Mouse (Mus musculus) forebrain, embryonic 11.5 days (tissue): ENCODE data around the gene Cenpt. TPM values are rescaled to one million over a fixed set of nuclear protein-coding genes. Genes with fewer than 3 reads are reported as not detected.

Experiments used
- ATAC-seq: fragments of 200-750 bp; cut with Nextera tagmentation; replicated peaks from 2 replicates; pipeline ENCODE4 v1.8.0; 2017; ENCODE audit warnings: moderate TSS enrichment; ENCODE audit not compliant: low FRiP score
- DNase-seq: peaks from one replicate; pipeline ENCODE4 v3.0.0-alpha.2; 2017; ENCODE audit warnings: low spot score
- H3K27ac ChIP-seq: fragments of 300-500 bp; sonication (generic); 2 replicates; pipeline ENCODE4 v1.5.1; 2014; ENCODE audit warnings: low read depth, low read length
- H3K27me3 ChIP-seq: fragments of 300-500 bp; sonication (generic); 2 replicates; pipeline ENCODE4 v1.6.1; 2014; ENCODE audit warnings: mild to moderate bottlenecking, low read length, mixed read lengths; ENCODE audit not compliant: control insufficient read depth, insufficient read depth
- H3K36me3 ChIP-seq: fragments of 300-500 bp; sonication (generic); 2 replicates; pipeline ENCODE4 v1.6.1; 2014; ENCODE audit warnings: mild to moderate bottlenecking, low read length, moderate library complexity, mixed read lengths; ENCODE audit not compliant: control insufficient read depth, insufficient read depth
- H3K4me1 ChIP-seq: fragments of 300-500 bp; sonication (generic); replicated peaks from 2 replicates; pipeline ENCODE4 v1.6.1; 2014; ENCODE audit warnings: low read length, mixed read lengths; ENCODE audit not compliant: control insufficient read depth, insufficient read depth
- H3K4me2 ChIP-seq: fragments of 300-500 bp; sonication (generic); 2 replicates; pipeline ENCODE4 v1.6.1; 2014; ENCODE audit warnings: low read depth, mild to moderate bottlenecking, low read length, moderate library complexity, mixed read lengths; ENCODE audit not compliant: severe bottlenecking
- H3K4me3 ChIP-seq: fragments of 300-500 bp; sonication (generic); 2 replicates; pipeline ENCODE4 v1.5.1; 2014; ENCODE audit warnings: low read depth, low read length
- H3K9ac ChIP-seq: fragments of 300-500 bp; sonication (generic); 2 replicates; pipeline ENCODE4 v1.6.1; 2014; ENCODE audit warnings: low read length
- H3K9me3 ChIP-seq: fragments of 300-500 bp; sonication (generic); 2 replicates; pipeline ENCODE4 v1.6.1; 2016; ENCODE audit warnings: low read length, mixed read lengths; ENCODE audit not compliant: control insufficient read depth
- WGBS: fragments of 180-500 bp; shearing (Covaris S2); extraction: QIAGEN DNeasy Blood & Tissue Kit; methylation state at CpG from one replicate; pipeline ENCODE4 v1.1.7; 2014; 5-methylcytosine and 5-hydroxymethylcytosine counted together
- polyA plus RNA-seq: library from polyadenylated mRNA; unstranded; fragments of >200 nt; fragmentation: Nextera tagmentation; extraction: Ambion mirVana; gene quantifications from 2 replicates; pipeline ENCODE4 v1.2.1, GENCODE M21; 2014

Gene Cenpt
- polyA plus RNA-seq, 1 experiment from 2014 or later: 59.7 TPM

DNA sequence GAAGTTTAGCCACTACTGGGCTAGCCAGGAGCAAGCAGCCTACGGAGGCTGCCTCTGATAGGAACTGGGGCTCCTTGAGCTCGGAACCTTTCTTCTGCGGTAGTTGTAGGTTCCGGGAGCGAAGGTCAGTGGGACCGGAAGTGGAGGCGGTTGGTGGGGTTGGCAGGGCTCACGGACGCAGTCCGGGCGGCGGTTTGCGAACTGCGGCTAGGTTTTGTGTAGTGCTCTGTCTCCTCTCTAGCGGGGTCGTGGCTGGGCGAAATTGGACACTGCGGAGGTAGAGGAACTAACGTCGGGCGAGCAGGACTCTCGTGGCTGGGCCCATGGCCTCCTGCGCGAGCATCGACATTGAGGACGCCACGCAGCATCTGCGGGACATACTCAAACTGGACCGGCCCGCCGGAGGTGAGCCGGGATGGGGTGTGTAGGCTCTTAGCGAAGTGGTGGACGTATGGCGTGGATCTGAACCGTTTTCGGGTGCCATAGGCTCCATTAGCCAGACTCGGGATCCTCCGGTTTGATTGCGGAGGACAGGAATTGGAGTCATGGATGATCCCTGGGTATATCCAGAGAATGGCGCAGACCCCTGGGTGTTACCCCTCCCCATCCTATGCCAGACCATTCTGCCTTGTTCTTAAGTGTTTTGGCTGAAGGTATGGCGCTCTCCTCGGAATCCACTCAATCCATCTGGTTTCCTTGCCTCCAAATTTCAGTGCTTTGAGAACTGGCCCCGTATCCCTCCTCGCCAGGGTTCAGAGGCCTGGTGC, 27.9 kb upstream of the Cenpt start, which contains the start of gene Edc4:
Gene Edc4 (plus strand): TSS at position 128 of the 767 bp plus-strand sequence.
- H3K4me1 ChIP-seq: peaks cover 9% of the 10 kb centered on the region
- ATAC-seq (peak; percentile 90), DNase-seq (peak; percentile 91)
- H3K27ac ChIP-seq: peak within 1 kb of the TSS; percentile 46; the same call in 1 of the 2 replicates
- 1% methylated on average over 45 of the region's 45 CpGs for WGBS
- peak within 1 kb of the TSS; percentile 91 for H3K9ac ChIP-seq
- H3K4me3 ChIP-seq: peak within 1 kb of the TSS; percentile 92
- H3K36me3 ChIP-seq: peaks cover 19% of the 10 kb centered on the region; the same call in 1 of the 2 replicates
- H3K9me3 ChIP-seq: no peaks in the 10 kb centered on the region
- H3K4me2 ChIP-seq: peak within 1 kb of the TSS; percentile 92
- no peaks in the 10 kb centered on the region for H3K27me3 ChIP-seq

DNA sequence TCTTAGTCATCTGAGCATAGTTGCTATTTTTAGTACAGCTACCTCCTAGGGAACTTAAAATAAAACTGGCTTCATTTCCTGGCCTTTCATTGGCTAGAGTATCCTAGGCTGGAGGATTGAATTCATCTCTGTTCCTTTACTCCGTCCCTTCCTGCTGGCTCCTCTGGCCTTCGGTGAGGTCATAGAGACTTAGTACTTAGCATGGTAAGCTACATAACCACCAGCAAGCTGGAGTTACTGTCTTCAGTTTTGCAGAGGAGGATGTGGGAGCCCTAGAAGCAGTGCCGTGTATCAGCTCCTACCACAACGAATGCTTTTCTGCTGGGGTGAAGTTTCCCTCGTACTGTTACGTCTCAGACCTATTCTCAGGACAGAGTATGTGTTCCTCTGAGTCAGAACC, 21.2 kb upstream of the Cenpt start:
- 93% methylated on average over 6 of the region's 6 CpGs for WGBS
- H3K36me3 ChIP-seq: peaks cover 20% of the 10 kb centered on the region; the same call in 1 of the 2 replicates
- ATAC-seq: no peak

DNA sequence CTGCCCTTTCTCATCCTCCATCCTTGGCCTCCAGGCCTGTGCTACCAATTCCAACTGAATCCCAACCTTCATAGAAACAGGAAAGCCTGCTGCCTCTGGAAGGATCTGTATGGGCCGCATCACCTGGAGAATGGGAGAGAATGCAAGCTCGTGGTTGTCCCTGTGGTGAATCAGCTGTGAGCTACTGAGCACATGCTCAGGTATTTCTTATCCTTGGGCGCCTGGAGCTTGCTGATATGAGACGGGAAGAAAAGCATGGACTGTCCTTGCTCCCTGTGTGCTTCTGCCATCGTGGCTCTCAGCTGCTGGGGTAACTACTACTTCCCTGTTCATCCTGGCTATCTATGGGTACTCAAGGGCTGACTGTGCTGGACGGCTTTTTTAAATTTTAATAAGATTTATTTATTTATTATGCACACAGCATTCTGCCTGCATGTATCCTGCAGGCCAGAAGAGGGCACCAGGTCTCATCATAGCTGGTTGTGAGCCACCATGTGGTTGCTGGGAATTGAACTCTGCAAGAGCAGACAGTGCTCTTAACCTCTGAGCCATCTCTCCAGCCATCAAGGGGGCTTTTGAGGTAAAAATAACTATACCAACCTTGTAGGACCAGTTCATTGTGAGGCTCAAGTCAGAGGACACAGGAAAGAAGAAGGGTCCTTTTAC, 13.4 kb upstream of the Cenpt start:
- Histone ChIP-seq H3K9ac (no peak overlapping the region), H3K27ac (no peak overlapping the region), H3K4me2 (no peak overlapping the region), H3K4me3 (no peak overlapping the region), H3K36me3 (peaks cover 11% of the 10 kb centered on the region), H3K27me3 (no peaks in the 10 kb centered on the region), H3K4me1 (peaks cover 10% of the 10 kb centered on the region), H3K9me3 (no peaks in the 10 kb centered on the region)
- ATAC-seq (no peak), DNase-seq (no peak)
- WGBS: 92% methylated on average over 6 of the region's 6 CpGs

More for the DNA sequence above, 21.2 kb upstream of the Cenpt start:
- no peak overlapping the region for H3K4me3 ChIP-seq
- H3K4me1 ChIP-seq: no peaks in the 10 kb centered on the region
- no peaks in the 10 kb centered on the region for H3K27me3 ChIP-seq
- DNase-seq: no peak
- H3K9ac ChIP-seq: no peak overlapping the region
- H3K27ac ChIP-seq: no peak overlapping the region
- no peak overlapping the region for H3K4me2 ChIP-seq
- H3K9me3 ChIP-seq: no peaks in the 10 kb centered on the region

DNA sequence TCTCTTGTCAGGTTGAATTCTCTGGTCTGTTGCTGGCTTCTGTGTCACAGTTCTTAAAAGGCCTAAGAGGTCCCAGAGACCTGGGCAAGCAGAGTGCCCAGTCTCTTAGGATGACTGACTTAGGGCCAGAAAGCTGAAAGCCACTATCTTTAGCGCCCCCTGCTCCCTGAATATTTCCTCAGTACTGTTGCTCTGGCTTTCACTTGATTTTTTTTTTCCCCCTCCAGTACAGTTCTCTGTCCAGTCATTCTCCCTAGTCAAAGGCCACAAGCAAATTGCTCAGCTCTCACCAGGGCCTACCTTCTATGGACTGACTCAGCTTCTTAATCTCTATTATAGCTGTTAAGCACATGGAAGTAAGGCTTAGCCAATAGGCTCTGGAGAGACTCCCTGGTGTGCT, 8.9 kb upstream of the Cenpt start:
- H3K27me3 ChIP-seq: no peaks in the 10 kb centered on the region
- H3K4me1 ChIP-seq: peaks cover 17% of the 10 kb centered on the region
- DNase-seq: no peak
- peak overlapping the region; percentile 97; the same call in 1 of the 2 replicates for H3K9ac ChIP-seq
- no peak for ATAC-seq
- 0 out of 2 replicates have a peak overlapping the region, but pooled peaks have one; percentile 10 for H3K27ac ChIP-seq
- WGBS: 0% methylated on average over 1 of the region's 1 CpGs
- no peaks in the 10 kb centered on the region for H3K9me3 ChIP-seq
- H3K4me2 ChIP-seq: peak overlapping the region; percentile 88
- H3K4me3 ChIP-seq: peak overlapping the region; percentile 99
- peaks cover 5% of the 10 kb centered on the region; the same call in 1 of the 2 replicates for H3K36me3 ChIP-seq

DNA sequence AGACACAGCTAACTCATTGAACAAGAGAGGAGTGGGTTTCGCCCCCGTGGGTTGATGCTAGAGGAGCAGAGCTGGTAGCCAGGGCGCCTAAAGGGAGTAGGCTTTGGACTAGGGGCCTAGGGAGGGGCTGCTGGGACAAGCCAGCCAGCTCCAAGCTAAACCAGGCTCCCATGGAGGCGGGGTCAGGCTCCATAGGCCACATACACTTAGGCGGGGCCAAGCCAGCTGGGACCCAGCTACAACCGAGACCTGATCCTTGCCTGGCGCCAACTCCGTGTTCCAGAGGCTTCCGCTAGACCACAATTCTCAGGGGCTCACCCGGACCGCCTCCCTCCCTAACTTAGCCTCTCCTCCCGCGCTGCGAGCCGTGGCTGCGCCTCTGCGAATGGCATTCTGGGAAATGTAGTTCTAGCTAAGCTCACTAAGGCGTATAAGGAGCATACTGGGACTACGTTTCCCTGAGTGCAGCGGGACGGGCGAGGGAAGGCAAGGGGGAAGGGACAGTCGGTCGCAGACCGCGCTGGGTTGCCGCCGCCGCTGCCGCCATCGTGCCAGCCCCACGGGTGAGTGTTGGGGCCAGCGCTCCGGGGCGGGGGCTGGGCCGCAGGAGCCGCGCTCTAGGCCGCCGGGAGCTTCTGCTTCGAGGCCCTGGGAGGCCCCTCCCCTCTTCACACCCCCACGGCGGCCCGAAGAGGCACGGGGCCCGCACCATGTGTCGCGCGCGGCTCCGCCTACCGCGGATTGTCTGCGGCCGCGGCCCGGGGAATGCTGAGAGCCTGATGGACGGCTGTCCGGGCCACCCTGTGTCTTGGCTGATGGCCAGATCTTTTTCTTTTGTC, 7.3 kb upstream of the Cenpt start, which contains the start of gene Nutf2:
Gene Nutf2 (plus strand): TSS at position 438 of the 839 bp plus-strand sequence.
- Histone ChIP-seq H3K4me3 (peak within 1 kb of the TSS; percentile 99), H3K9me3 (no peaks in the 10 kb centered on the region), H3K27ac (peak within 1 kb of the TSS; percentile 88), H3K4me2 (peak within 1 kb of the TSS; percentile 88), H3K27me3 (no peaks in the 10 kb centered on the region), H3K4me1 (peaks cover 28% of the 10 kb centered on the region), H3K36me3 (no peaks in the 10 kb centered on the region), H3K9ac (peak within 1 kb of the TSS; percentile 97)
- DNase-seq (peak; percentile 97), ATAC-seq (peak; percentile 96)
- under 1% methylated on average over 47 of the region's 59 CpGs for WGBS

DNA sequence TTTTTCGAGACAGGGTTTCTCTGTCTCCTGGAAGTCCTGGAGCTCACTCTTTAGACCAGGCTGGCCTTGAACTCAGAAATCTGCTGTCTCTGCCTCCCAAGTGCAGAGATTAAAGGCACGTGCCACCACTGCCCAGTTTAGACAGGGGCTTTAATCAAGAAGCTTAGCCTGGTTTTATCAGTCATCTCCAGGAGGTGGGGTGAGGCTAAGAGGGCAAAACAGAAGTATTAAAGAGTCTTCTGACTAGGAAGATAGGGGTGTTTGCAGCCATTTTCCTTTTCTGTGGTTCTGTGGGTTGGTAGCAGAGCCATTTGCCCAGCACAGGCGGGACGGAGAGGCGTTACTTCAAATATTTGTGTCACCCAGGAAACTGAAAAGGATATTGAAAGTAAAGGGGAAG, 6.2 kb upstream of the Cenpt start:
- no peak for ATAC-seq
- no peak for DNase-seq
- Histone ChIP-seq H3K27me3 (no peaks in the 10 kb centered on the region), H3K9me3 (no peaks in the 10 kb centered on the region), H3K4me3 (no peak overlapping the region), H3K36me3 (no peaks in the 10 kb centered on the region), H3K27ac (peak overlapping the region; percentile 78; the same call in 1 of the 2 replicates), H3K4me2 (peak overlapping the region; percentile 88; the same call in 1 of the 2 replicates), H3K9ac (peak overlapping the region; percentile 58), H3K4me1 (peaks cover 28% of the 10 kb centered on the region)
- 88% methylated on average over 5 of the region's 5 CpGs for WGBS

DNA sequence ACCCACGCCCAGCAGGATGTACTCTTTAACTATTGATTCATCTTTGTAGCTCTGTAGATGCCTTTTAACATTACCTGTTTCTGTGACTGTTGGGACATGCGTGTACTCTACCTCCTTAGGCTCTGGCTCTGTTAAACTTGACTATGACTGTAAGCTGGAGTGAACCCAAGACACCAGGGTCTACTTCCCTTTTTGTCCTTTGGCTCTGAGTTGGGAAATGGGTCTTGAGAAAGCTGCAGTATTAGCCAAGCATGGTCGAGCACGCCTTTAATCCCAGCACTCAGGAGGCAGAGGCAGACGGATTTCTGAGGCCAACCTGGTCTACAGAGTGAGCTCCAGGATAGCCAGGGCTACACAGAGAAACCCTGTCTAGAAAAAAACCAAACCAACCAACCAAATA, 5.4 kb upstream of the Cenpt start:
- Histone ChIP-seq H3K4me2 (no peak overlapping the region), H3K4me1 (peaks cover 28% of the 10 kb centered on the region), H3K9ac (no peak overlapping the region), H3K36me3 (no peaks in the 10 kb centered on the region), H3K9me3 (no peaks in the 10 kb centered on the region), H3K27ac (no peak overlapping the region), H3K4me3 (no peak overlapping the region), H3K27me3 (no peaks in the 10 kb centered on the region)
- 85% methylated on average over 5 of the region's 5 CpGs for WGBS
- ATAC-seq: no peak
- no peak for DNase-seq
